Mouse (Mus musculus) lung, adult 18-20 months (tissue): ENCODE data around the gene Lce3b.
A peak's percentile ranks its signal among the peaks of the same experiment; 100 is the strongest.

Experiments used
- DNase-seq, 2 experiments: peaks; one replicate each; pipeline ENCODE4 v3.0.0; 2022; ENCODE audit warnings: mixed read lengths in 2 of 2

Gene Lce3b

DNA sequence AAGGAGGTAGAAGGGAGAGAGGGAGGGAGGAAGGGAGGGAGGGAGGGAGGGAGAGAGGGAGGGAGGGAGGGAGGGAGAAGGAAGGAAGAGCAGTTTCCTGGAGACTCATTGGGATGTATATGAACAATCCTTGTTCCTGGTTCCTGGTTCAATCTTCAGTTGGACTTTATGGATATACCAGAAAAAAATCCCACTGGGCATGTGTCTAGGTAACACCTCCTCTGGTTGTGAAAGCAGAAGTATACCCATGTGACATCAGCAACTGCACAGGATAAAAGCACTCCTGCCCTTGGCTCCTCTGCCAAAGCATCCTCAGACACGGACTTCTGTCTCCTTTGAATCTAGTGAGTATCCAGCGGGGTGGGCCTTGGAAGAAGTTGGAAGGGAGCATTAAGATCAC lies at the start of gene Lce3b:
TSS of gene Lce3b (plus strand) at position 301 of the 400 bp plus-strand sequence.
- no peak for DNase-seq

DNA sequence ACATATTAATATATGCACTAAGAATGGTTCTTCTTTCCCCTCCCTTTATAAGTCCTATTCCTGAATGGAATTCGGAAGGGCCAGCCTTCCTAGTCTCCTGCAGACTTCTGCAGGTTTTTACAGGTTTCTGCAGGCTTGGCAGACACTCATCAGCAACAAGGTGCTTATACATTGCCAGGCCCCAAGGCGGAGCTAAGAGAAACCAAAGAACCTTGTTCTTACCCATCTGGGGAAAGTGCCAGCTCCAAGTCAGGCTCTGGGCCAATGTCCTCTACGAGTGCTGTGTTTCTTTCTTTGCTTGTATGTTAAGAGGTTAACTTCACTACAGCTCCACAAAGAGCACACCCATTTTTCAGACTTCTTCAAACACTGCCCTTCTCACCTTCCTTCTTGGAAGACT lies 38.7 kb upstream of the Lce3b start:
- peak; percentile 49 to 63 for DNase-seq

DNA sequence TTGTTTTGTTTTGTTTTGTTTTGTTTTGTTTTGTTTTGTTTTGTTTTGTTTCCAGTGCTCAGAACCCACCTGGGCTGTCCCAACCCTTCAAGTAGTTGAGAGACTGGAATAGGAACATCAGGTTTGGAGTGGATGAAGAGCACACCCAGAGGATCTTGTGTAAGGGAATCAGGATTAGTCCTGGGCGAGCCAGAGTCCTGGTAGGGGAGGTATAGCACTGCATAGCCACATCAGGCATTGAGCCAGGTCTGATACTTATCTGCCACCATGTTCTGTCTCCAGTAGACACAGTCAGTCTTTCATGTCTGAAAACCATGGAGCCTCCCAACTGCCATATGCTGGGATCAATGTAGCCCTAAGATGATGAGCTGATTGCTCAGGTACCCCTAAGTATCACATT lies 38.3 kb upstream of the Lce3b start:
- DNase-seq, result no peak

DNA sequence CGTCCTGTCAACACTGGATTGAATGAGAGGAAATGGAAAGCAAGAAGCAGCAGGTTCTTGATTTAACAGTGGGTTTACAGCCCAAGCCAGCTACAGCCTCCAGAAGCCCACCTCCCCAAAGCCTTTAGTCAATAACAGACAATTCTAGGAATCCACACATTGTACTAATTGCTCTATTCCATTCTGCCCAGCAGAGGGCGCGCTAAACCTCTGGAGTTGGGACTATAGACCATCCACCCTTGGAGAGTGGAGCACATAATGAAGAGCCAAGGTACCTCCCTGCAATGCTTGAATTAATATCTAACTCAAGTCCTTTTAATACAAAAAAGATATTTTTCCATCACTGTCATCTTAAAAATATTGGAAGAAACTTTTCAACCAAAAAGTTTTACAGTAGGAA lies 29.8 kb upstream of the Lce3b start:
- DNase-seq, result peak in 1 of 2 experiments; percentile 8

DNA sequence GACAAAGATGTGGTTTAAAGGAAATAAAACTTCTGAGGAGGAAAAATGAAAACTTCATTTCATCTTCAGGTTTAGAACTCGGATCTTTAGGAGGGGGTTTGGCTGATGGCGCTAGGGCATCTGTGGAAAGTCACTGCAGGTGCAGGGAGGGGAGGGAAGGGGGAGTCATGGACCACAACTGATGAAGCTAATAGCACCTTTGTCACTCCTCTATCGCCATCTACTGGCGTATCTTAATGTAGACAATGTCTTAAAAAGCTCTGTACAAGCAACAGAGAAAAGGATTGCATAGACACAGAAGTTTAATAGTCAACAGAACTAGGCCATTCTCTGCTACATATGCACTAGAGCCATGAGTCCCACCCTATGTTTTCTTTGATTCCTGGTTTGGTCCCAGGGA lies 29.1 kb upstream of the Lce3b start:
- DNase-seq, result no peak

DNA sequence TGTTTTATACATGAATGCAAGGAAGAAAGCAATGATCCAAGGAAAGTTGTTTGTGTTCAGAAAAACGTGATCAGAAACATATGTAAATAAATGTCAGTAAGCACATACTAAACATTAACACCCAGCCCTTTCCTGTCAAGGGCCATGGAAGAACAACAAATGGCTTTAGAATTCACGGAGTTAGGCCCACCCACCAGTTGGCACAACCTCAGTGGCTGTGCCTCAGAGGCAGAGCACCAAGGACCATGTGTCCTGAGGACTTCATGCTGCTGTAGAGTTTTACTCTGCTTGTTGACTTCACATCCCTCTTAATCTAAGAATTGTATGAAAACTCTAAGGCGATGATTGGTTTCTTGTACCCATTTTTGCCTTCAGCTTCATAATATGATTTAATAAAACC lies 27.6 kb upstream of the Lce3b start:
- DNase-seq, result no peak

DNA sequence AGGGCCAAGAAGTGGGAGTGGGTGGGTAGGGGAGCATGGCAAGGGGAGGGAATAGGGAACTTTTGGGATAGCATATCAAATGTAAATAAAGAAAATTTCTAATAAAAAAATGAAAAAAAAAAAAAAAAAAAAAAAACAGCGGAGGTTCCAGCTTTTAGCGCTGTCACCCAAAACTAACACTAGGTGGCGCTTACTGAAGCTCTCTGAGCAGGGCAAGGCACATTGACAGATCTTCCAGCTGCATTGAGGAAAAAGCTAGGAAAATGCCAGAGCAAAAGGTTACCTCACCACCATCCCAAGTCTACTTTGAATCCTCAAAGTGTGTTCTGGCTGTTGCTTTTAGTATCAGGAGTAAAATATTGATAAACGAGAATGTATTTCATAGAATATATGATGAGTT lies 25.2 kb upstream of the Lce3b start:
- DNase-seq, result no peak

DNA sequence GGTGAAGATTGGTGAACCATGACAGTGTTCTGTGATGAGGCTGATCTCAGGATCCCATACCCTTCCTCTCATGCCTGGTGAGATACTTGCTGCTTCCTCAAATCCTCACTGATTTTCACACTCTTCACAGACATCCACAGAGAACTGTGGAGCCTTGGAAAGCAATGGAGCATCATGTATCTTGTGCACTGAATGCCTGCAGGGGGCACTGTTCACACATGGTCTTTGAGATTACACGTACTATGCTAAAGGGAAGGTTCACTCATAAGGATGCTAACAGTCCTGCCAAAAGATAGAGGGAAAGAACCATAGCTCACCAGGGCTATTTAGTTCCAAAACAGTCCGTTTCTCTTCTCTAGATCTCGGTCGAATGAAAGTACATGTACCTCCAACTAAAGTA lies 12.4 kb upstream of the Lce3b start:
- no peak for DNase-seq

DNA sequence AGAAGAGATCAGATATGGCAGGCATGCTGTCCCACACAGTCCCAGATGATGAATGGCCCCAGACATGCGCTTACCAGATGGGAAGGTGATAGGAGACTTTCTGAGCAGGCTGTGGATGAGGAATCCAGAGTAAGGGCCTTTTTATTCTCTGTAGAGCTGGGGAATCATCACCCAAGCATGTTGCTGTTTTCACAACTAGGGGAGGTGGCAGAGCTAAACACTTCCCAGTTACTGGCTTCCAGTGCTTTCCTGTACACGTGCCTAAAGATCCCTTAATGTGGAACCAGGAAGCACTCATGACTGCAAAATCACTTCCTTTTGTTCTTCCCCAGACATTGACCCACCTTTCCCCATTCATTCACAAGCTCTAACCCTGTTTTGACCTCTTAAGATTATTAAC lies 6.6 kb upstream of the Lce3b start, which contains the start of gene Lce3a:
TSS of gene Lce3a (minus strand) at position 101 of the 400 bp plus-strand sequence.
- DNase-seq, result no peak

DNA sequence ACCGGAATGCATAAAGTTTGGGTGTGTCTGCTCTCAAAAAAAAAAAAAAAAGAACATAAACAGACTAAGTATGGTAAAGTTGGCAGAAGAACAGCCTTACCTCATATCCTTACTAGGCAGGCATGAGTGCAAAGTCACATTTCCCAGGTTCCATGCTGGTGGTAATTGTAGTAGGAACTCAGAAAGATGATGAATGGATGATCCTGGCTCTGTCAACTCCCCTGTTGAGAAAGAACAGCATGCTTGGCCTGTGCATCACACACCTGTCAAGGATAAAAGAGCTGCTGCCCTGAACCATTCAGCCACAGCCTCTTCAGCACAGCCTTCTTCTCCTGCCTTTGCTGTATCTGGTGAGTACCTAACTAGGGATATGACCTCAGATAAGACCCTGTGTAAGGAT lies 11.4 kb downstream of the Lce3b start, which contains the start of gene Lce3c:
TSS of gene Lce3c (plus strand) at position 301 of the 400 bp plus-strand sequence.
- no peak for DNase-seq

DNA sequence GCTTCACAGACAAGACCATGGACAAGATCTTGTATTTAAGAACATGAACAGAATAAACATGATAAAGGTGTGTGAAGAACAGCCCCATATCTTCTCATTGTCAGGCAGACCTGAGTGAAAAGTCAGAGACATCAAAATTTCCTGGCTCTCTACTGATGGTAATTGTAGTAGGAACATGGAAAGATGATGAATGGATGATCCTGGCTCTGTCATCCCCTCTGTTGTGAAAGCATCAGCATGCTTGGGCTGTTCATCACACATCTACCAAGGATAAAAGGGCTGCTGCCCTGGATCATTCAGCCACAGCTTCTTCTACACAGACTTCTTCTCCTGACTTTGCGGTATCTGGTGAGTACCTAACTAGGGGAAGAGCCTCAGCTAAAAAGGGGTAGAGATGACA lies 24.3 kb downstream of the Lce3b start, which contains the start of gene Lce3d:
TSS of gene Lce3d (plus strand) at position 301 of the 400 bp plus-strand sequence.
- no peak for DNase-seq

DNA sequence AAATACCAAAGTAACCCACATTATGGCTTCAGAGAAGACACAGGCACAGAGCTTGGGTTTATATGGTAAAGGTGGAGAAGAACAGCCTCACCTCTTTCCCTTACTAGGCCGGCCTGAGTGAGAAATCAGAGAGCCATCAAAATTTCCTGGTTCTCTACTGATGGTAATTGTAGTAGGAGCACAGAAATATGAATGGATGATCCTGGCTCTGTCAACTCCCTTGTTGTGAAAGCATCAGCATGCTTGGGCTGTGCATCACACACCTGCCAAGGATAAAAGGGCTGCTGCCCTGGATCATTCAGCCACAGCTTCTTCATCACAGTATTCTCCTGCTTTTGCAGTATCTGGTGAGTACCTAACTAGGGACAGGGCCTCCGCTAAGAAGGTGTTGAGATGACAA lies 34.0 kb downstream of the Lce3b start, which contains the start of gene Lce3e:
TSS of gene Lce3e (plus strand) at position 301 of the 400 bp plus-strand sequence.
- no peak for DNase-seq

DNA sequence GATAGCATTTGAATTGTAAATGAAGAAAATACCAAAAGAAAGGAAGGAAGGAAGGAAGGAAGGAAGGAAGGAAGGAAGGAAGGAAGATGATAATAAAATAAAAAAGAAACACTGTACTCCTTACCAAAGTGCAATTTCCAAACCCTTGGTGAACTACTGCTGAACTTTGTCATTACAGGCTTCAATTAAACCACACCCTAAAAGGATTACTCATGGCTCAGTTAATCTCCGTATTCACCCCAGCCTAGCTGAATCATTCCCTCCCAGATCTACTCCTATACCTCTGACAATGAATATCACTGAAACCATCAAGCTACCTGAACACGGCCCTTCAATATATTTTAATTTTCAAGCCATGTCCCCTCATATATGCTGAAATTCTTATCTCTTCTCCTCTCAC lies 45.7 kb downstream of the Lce3b start:
- no peak for DNase-seq
